Mouse (Mus musculus) embryonic facial prominence, embryonic 14.5 days (tissue): ENCODE measurements at regions not wholly inside any gene's neighbourhood (a gene's known extent, or its start where the extent isn't known, plus 50 kb on each side); places are given as distances from the start of the nearest gene placed in this dataset.
"Not testable (repeated sequence)": the region's sequence is repeated elsewhere in the genome, so short reads cannot be mapped to it uniquely, and the experiment has no call there.

ENCODE experiments used
- ATAC-seq: fragments of 200-750 bp; cut with Nextera tagmentation; 2 replicates; pipeline ENCODE4 v1.8.0; 2017; ENCODE audit warnings: low read depth, moderate number of reproducible peaks, moderate TSS enrichment
- DNase-seq: peaks from one replicate; pipeline ENCODE4 v3.0.0-alpha.2; 2015; ENCODE audit warnings: low spot score
- H3K27ac ChIP-seq: fragments of 300-500 bp; sonication (generic); replicated peaks from 2 replicates; pipeline ENCODE4 v1.5.1; 2014; ENCODE audit warnings: low read depth, mild to moderate bottlenecking, low read length, moderate library complexity
- H3K27me3 ChIP-seq: fragments of 300-500 bp; sonication (generic); replicated peaks from 2 replicates; pipeline ENCODE4 v1.6.1; 2014; ENCODE audit warnings: low read length; ENCODE audit not compliant: control insufficient read depth, insufficient read depth
- H3K36me3 ChIP-seq: fragments of 300-500 bp; sonication (generic); 2 replicates; pipeline ENCODE4 v1.6.1; 2014; ENCODE audit warnings: low read length, mixed read lengths; ENCODE audit not compliant: control insufficient read depth, insufficient read depth
- H3K4me1 ChIP-seq: fragments of 300-500 bp; sonication (generic); 2 replicates; pipeline ENCODE4 v1.6.1; 2014; ENCODE audit warnings: antibody characterized with exemption, low read length; ENCODE audit not compliant: control insufficient read depth, insufficient read depth
- H3K4me2 ChIP-seq: fragments of 300-500 bp; sonication (generic); 2 replicates; pipeline ENCODE4 v1.6.1; 2014; ENCODE audit warnings: low read depth, mild to moderate bottlenecking, low read length, moderate library complexity, mixed read lengths
- H3K4me3 ChIP-seq: fragments of 300-500 bp; sonication (generic); 2 replicates; pipeline ENCODE4 v1.5.1; 2014; ENCODE audit warnings: low read depth, mild to moderate bottlenecking, low read length
- H3K9ac ChIP-seq: fragments of 300-500 bp; sonication (generic); 2 replicates; pipeline ENCODE4 v1.6.1; 2014; ENCODE audit warnings: low read depth, mild to moderate bottlenecking, low read length, moderate library complexity, mixed read lengths
- H3K9me3 ChIP-seq: fragments of 300-500 bp; sonication (generic); 2 replicates; pipeline ENCODE4 v1.6.1; 2016; ENCODE audit warnings: low read length; ENCODE audit not compliant: control insufficient read depth
- WGBS: fragments of 180-500 bp; shearing (Covaris S2); extraction: QIAGEN DNeasy Blood & Tissue Kit; methylation state at CpG from one replicate; pipeline ENCODE4 v1.1.7; 2014; 5-methylcytosine and 5-hydroxymethylcytosine counted together

DNA sequence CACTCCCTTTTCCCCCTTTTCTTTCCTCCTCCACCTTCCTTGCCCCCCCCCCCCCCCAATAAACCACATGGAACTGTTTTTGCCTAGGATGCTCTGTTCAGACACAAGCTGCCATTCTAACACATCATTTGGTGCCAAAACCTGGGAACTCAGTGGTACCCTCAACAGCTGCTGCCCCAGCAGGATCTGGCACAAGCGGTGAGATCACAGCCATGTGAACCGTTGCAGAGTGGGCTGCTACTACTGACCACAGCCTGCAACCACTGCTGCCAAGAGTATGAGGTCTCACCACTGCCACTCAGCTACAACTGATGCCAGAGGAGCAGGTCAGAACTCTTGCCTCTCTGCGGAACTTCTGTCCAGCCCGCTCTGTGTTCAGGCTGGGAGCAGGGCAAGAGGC lies 206.2 kb downstream of the Pcsk1 start:
- WGBS, result 90% methylated on average over 4 of the region's 4 CpGs
- Histone ChIP-seq H3K4me1 (no peaks in the 10 kb centered on the region), H3K27me3 (no peaks in the 10 kb centered on the region), H3K9ac (no peak overlapping the region), H3K4me2 (no peak overlapping the region), H3K27ac (no peak overlapping the region), H3K9me3 (peaks cover 11% of the 10 kb centered on the region; the same call in 1 of the 2 replicates), H3K4me3 (no peak overlapping the region), H3K36me3 (no peaks in the 10 kb centered on the region)
- ATAC-seq, result no peak
- DNase-seq, result no peak

- H3K36me3 ChIP-seq, result no peaks in the 10 kb centered on the region
These were observed 230.2 kb downstream of the Pcsk1 start for GRCm38 (mm10) chr13:75319780-75320179.

GRCm38 (mm10) chr13:75320239-75320638 lies 230.6 kb downstream of the Pcsk1 start:
- 18% methylated on average over 1 of the region's 1 CpGs for WGBS
- H3K27ac ChIP-seq, result no peak overlapping the region
- DNase-seq (no peak), ATAC-seq (no peak)
- H3K9ac ChIP-seq, result no peak overlapping the region
- no peaks in the 10 kb centered on the region for H3K9me3 ChIP-seq
- no peak overlapping the region for H3K4me2 ChIP-seq
- no peak overlapping the region for H3K4me3 ChIP-seq
- no peaks in the 10 kb centered on the region for H3K4me1 ChIP-seq
- H3K36me3 ChIP-seq, result no peaks in the 10 kb centered on the region
- H3K27me3 ChIP-seq, result no peaks in the 10 kb centered on the region

More at GRCm38 (mm10) chr13:75319780-75320179, 230.2 kb downstream of the Pcsk1 start:
- Histone ChIP-seq H3K4me3 (no peak overlapping the region), H3K9ac (no peak overlapping the region), H3K4me1 (no peaks in the 10 kb centered on the region), H3K27ac (no peak overlapping the region), H3K4me2 (no peak overlapping the region), H3K27me3 (no peaks in the 10 kb centered on the region), H3K9me3 (no peaks in the 10 kb centered on the region)
- DNase-seq, result no peak
- no peak for ATAC-seq

DNA sequence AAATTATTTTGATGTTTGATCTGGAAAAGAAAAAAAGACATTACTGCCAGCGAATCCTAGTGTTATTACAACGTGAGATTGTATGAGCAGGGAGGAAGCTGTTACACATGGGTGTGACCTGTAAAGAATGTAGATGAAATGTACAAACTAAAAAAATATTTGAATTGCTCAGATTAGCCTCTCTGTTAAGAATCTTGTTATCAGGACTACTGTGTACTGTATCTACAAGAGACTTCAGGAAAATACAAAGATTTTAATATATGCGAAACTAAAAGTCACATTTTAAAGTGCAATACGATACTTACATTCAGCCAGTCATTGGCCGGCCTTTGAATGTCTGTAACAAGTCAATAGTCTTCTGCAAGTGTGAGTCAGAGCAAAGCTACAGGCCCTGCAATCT lies 247.4 kb downstream of the Pcsk1 start:
- no peaks in the 10 kb centered on the region for H3K9me3 ChIP-seq
- no peak overlapping the region for H3K4me3 ChIP-seq
- WGBS, result 75% methylated on average over 5 of the region's 5 CpGs
- H3K27ac ChIP-seq, result no peak overlapping the region
- H3K27me3 ChIP-seq, result no peaks in the 10 kb centered on the region
- H3K4me1 ChIP-seq, result no peaks in the 10 kb centered on the region
- H3K4me2 ChIP-seq, result no peak overlapping the region
- DNase-seq, result no peak
- H3K9ac ChIP-seq, result no peak overlapping the region
- H3K36me3 ChIP-seq, result no peaks in the 10 kb centered on the region
- no peak for ATAC-seq

DNA sequence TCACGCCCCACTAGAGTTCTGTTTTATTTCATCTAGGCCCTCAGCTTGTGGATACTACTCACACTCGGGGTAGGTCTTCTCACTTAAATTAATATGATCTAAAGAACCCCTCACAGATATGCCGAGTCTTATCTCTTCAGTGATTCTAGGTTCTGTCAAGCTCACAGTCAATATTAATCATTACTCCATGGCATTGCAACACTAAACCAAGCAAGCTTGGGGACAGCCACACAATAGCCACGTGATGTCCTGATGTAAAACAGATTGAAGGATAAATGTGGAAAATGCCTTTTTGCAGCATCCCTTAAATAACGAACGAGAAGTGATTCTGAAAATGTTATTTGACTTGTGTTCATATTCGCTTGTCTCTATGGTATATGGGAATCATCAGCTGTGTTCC lies 253.8 kb downstream of the Pcsk1 start:
- Histone ChIP-seq H3K27me3 (no peaks in the 10 kb centered on the region), H3K9me3 (no peaks in the 10 kb centered on the region), H3K4me3 (no peak overlapping the region), H3K9ac (no peak overlapping the region), H3K4me2 (no peak overlapping the region), H3K27ac (no peak overlapping the region), H3K4me1 (no peaks in the 10 kb centered on the region), H3K36me3 (no peaks in the 10 kb centered on the region)
- no peak for ATAC-seq
- WGBS, result 78% methylated on average over 7 of the region's 7 CpGs
- no peak for DNase-seq

- ATAC-seq, result no peak
- Histone ChIP-seq H3K27me3 (no peaks in the 10 kb centered on the region), H3K4me1 (no peaks in the 10 kb centered on the region), H3K36me3 (no peaks in the 10 kb centered on the region), H3K9ac (no peak overlapping the region), H3K4me2 (no peak overlapping the region), H3K4me3 (no peak overlapping the region), H3K9me3 (no peaks in the 10 kb centered on the region), H3K27ac (no peak overlapping the region)
- 88% methylated on average over 3 of the region's 3 CpGs for WGBS
- DNase-seq, result no peak
These were observed 277.2 kb downstream of the Pcsk1 start for GRCm38 (mm10) chr13:75366723-75367426.

GRCm38 (mm10) chr13:75368249-75368800 lies 278.7 kb downstream of the Pcsk1 start:
- no peak for ATAC-seq
- H3K4me1 ChIP-seq, result no peaks in the 10 kb centered on the region
- no peak overlapping the region for H3K4me2 ChIP-seq
- DNase-seq, result no peak
- no peak overlapping the region for H3K4me3 ChIP-seq
- 66% methylated on average over 7 of the region's 7 CpGs for WGBS
- no peak overlapping the region for H3K9ac ChIP-seq
- H3K9me3 ChIP-seq, result no peaks in the 10 kb centered on the region
- H3K36me3 ChIP-seq, result no peaks in the 10 kb centered on the region
- no peaks in the 10 kb centered on the region for H3K27me3 ChIP-seq
- H3K27ac ChIP-seq, result no peak overlapping the region

DNA sequence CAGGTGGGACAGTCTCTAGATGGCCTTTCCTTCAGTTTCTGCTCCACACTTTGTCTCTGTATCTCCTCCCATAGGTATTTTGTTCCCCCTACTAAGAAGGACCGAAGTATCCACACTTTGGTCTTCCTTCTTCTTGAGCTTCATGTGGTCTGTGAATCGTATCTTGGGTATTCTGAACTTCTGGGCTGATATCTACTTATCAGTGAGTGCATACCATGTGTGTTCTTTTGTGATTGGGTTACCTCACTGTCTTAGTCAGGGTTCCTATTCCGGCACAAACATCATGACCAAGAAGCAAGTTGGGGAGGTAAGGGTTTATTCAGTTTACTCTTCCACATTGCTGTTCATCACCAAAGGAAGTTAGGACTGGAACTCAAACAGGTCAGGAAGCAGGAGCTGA lies 287.5 kb downstream of the Pcsk1 start:
- not testable (repeated sequence) for H3K4me1 ChIP-seq, H3K9ac ChIP-seq, ATAC-seq, H3K4me3 ChIP-seq, H3K36me3 ChIP-seq, H3K27ac ChIP-seq, H3K27me3 ChIP-seq, DNase-seq, H3K9me3 ChIP-seq, H3K4me2 ChIP-seq
- WGBS, result 87% methylated on average over 3 of the region's 3 CpGs

DNA sequence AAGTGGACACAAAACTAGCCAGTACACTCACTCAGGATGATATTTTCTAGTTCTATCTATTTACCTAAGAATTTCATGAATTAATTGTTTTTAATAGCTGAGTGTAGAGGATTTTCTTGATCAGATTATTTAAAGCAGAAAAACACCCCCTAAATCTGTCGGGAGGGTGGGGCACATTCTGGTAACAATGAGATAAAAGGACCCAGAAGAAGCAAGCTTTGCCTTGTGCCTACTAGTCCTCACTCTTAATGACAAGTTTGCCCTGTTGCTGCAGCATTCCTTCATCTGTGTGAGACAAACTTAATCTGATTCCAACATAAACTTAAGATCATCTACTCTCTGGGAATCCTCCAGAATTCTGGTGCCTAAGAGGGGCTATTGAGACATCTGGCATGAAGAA lies 288.1 kb downstream of the Pcsk1 start:
- no peaks in the 10 kb centered on the region for H3K27me3 ChIP-seq
- DNase-seq (no peak), ATAC-seq (no peak)
- H3K9me3 ChIP-seq, result no peaks in the 10 kb centered on the region
- no peak overlapping the region for H3K27ac ChIP-seq
- H3K36me3 ChIP-seq, result no peaks in the 10 kb centered on the region
- H3K4me3 ChIP-seq, result no peak overlapping the region
- no peaks in the 10 kb centered on the region for H3K4me1 ChIP-seq
- H3K4me2 ChIP-seq, result no peak overlapping the region
- WGBS, result 78% methylated on average over 1 of the region's 1 CpGs
- no peak overlapping the region for H3K9ac ChIP-seq
